Mouse (Mus musculus): ENCODE results near the gene Wdr25. TPM values are rescaled to one million over a fixed set of nuclear protein-coding genes. Genes with fewer than 3 reads are reported as not detected.

The Wdr25 gene
- total RNA-seq (2023): 1 to 10 TPM; 2.7 to 7.2 TPM

GRCm38 (mm10) chr12:108892989-108893714 is at the start of gene Wdr25:
TSS of gene Wdr25 (plus strand) at chr12:108893631.

GRCm38 (mm10) chr12:108893715-108894431 is 442 bp downstream of the Wdr25 start, which contains the start of gene Wars:
TSS of gene Wars (minus strand) at chr12:108894174.

DNA sequence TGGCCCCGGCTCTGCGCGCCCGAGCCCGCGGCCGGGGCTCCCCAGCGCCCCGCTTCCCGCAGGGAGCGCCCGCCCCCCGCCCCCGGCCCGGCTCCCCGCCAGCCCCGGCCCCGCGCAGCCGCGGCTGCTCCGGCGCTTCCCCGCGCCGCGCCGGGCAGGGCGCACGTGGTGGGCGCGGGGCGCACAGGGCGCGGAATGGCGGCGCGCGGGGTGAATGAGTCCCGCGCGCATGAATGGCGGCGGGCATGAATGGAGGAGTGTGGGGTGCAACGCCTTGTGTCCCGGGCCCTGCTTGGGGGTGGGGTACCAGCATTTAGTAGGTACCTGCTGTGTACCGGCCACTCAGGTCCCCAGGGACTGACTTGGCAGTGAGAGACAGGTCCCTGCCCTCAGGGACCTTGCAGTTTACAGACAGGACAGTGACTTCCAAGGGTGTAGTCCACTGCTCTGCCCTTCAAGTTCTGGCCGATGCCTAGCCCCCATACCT is 174.8 kb downstream of the Wdr25 start, which contains the start of gene Begain:
Gene Begain, minus strand, starts transcription at position 51 of the 487 bp plus-strand sequence.

Other genes with a start within 250 kb of the Wdr25 start
- not detected for gene Degs2, start 191.3 kb upstream of the Wdr25 start, total RNA-seq (2023)
- gene Yy1, start 100.7 kb upstream of the Wdr25 start, total RNA-seq (2023): 10 to 100 TPM; 58.4 to 60.3 TPM
- 1 to 10 TPM; 2.7 to 3.9 TPM for gene Slc25a29, start 57.7 kb upstream of the Wdr25 start, total RNA-seq (2023)
- 1 to 10 TPM in 1 of 2 experiments, under 1 TPM in 1; 0.85 to 3.6 TPM for gene Slc25a47, start 57.6 kb upstream of the Wdr25 start, total RNA-seq (2023)
- 10 to 100 TPM; 22.6 to 25.6 TPM for gene Wars, start 543 bp downstream of the Wdr25 start, total RNA-seq (2023)
- gene Begain, start 174.6 kb downstream of the Wdr25 start, total RNA-seq (2023): not detected